Comparison of ENCODE assay signal across 20 mouse cellular contexts in genomic region chr17:31370931-31371330, GRCm38 (mm10).
"Had no signal": no experiment of that assay in that cellular context is flagged by ENCODE, and none has a peak within 500 bp of the region (broad histone marks: within the 10 kb centered on the region; RNA-seq: fewer than 3 reads in every experiment).

No protein-coding gene starts in this region.

- H3K4me1 ChIP-seq: kidney, embryonic 15.5 days; limb, embryonic 12.5 days; limb, embryonic 15.5 days; lung, embryonic 15.5 days; midbrain, embryonic 12.5 days; neural tube, embryonic 12.5 days; neural tube, embryonic 15.5 days had no signal

- H3K9ac ChIP-seq: kidney, embryonic 15.5 days; limb, embryonic 12.5 days; limb, embryonic 15.5 days; liver, embryonic 14.5 days; liver, postnatal 0 days; lung, embryonic 15.5 days; midbrain, embryonic 12.5 days; neural tube, embryonic 12.5 days; neural tube, embryonic 15.5 days had no signal

- H3K27me3 ChIP-seq: kidney, embryonic 15.5 days; limb, embryonic 12.5 days; limb, embryonic 15.5 days; lung, embryonic 15.5 days; midbrain, embryonic 12.5 days; neural tube, embryonic 12.5 days; neural tube, embryonic 15.5 days had no signal

- H3K27ac ChIP-seq: kidney, embryonic 15.5 days; limb, embryonic 12.5 days; limb, embryonic 15.5 days; liver, embryonic 14.5 days; lung, embryonic 15.5 days; midbrain, embryonic 12.5 days; neural tube, embryonic 12.5 days; neural tube, embryonic 15.5 days; stomach, postnatal 0 days had no signal

- DNase-seq: kidney, adult 8-10 months; kidney, postnatal 10 days; kidney, postnatal 4 days; left cerebral cortex, postnatal 4 days; liver, postnatal 0 days; lung, postnatal 14 days; lung, postnatal 4 days; thymus, adult 2 months; thymus, postnatal 14 days; thymus, postnatal 4 days had no signal

- H3K4me3 ChIP-seq: kidney, embryonic 15.5 days; limb, embryonic 12.5 days; limb, embryonic 15.5 days; lung, embryonic 15.5 days; midbrain, embryonic 12.5 days; neural tube, embryonic 12.5 days; neural tube, embryonic 15.5 days had no signal

- H3K9me3 ChIP-seq: kidney, embryonic 15.5 days; limb, embryonic 12.5 days; limb, embryonic 15.5 days; lung, embryonic 15.5 days; midbrain, embryonic 12.5 days; neural tube, embryonic 12.5 days; neural tube, embryonic 15.5 days had no signal

- H3K4me2 ChIP-seq: kidney, embryonic 15.5 days; limb, embryonic 12.5 days; limb, embryonic 15.5 days; liver, embryonic 11.5 days; lung, embryonic 15.5 days; midbrain, embryonic 12.5 days; neural tube, embryonic 12.5 days; neural tube, embryonic 15.5 days had no signal

- H3K36me3 ChIP-seq: kidney, embryonic 15.5 days; limb, embryonic 12.5 days; limb, embryonic 15.5 days; lung, embryonic 15.5 days; midbrain, embryonic 12.5 days; neural tube, embryonic 12.5 days; neural tube, embryonic 15.5 days had no signal
